Mouse (Mus musculus): ENCODE results near the gene Pfkm. TPM values are rescaled to one million over a fixed set of nuclear protein-coding genes. Genes with fewer than 3 reads are reported as not detected.

Gene Pfkm
- total and polyA plus RNA-seq, 3 experiments: 23.5 to 37.9 (median 29.6) TPM

DNA sequence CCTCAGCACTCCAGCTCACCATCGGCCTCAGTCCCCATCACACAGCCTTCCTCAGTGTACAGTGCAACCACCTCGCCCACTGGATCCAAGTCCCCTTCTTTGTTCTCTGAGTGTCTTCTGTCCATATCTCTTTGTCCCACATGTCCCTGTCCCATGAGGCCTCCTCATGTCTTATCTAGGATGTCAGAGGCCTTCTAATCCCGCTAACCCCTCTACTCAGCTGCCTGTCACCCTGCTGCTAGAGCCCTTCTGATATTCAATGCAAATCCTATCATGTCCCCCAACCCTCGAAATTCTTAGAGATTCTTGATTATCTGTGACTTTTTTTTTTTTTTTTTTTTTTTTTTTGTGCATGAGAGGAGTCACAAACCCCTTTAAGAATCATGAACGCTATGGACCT lies 23.9 kb downstream of the Pfkm start:
- in situ Hi-C loops (cut with MboI; ENCODE audit: low pct_ligation_motif_present, low pct_unique_long_range_greater_than_20kb, low sequenced_read_pairs) (no loop called here), dilution Hi-C loops (cut with MboI; ENCODE audit: extremely low pct_ligation_motif_present, extremely low pct_unique_long_range_greater_than_20kb, low sequenced_read_pairs) (no loop called here)
- Histone ChIP-seq H3K9ac (ENCODE audit: insufficient read depth, low read depth) (no peak overlapping the region), H3K27me3 (replicated peaks) (no peaks in the 10 kb centered on the region), H3K27ac (ENCODE audit: insufficient read depth, low read depth) (no peak overlapping the region), H3K4me1 (ENCODE audit: control insufficient read depth in 1 of 2, insufficient read depth in 2 of 2) (peaks cover 0 to 6% of the 10 kb centered on the region in 2 experiments; a peak in 1 of 4 replicates), H3K4me3 (replicated peaks in 1 of 3; ENCODE audit: low read depth in 2 of 3, low read length in 2 of 3, poor library complexity in 1 of 3) (no peak overlapping the region), H3K4me2 (ENCODE audit: insufficient read depth, low read depth, poor library complexity, severe bottlenecking) (no peak overlapping the region), H3K79me2 (replicated peaks; ENCODE audit: control insufficient read depth, extremely low read depth, insufficient read depth, poor library complexity, severe bottlenecking) (no peaks in the 10 kb centered on the region), H3K9me3 (replicated peaks; ENCODE audit: low read length) (no peaks in the 10 kb centered on the region), H3K36me3 (replicated peaks in 1 of 2; ENCODE audit: control insufficient read depth in 1 of 2, insufficient read depth in 1 of 2, low read length in 1 of 2) (peaks cover 20 to 82% of the 10 kb centered on the region in 2 experiments)
- TF ChIP-seq ZC3H11A (IDR thresholded peaks at IDR 0.05; ENCODE audit: low read depth, low read length) (no peak), ZMIZ1 (IDR thresholded peaks at IDR 0.05; ENCODE audit: low read depth, low read length) (no peak), TCF12 (IDR thresholded peaks at IDR 0.05; ENCODE audit: low read depth, low read length) (no peak), JUN (IDR thresholded peaks at IDR 0.05; ENCODE audit: insufficient read depth, low read depth, low read length) (no peak), UBTF (IDR thresholded peaks at IDR 0.05; ENCODE audit: low read depth, low read length) (no peak), NRF1 (IDR thresholded peaks at IDR 0.05; ENCODE audit: low read depth, low read length) (no peak), CHD1 (IDR thresholded peaks at IDR 0.05; ENCODE audit: low read depth, low read length) (no peak), PAX5 (IDR thresholded peaks at IDR 0.05; ENCODE audit: low read length) (no peak), MAX (IDR thresholded peaks at IDR 0.05; ENCODE audit: low read length) (no peak), ETS1 (conservative IDR thresholded peaks at IDR 0.05; ENCODE audit: low read depth, low read length) (no peak)
- no peak for DNase-seq (ENCODE audit: extremely low read depth)

DNA sequence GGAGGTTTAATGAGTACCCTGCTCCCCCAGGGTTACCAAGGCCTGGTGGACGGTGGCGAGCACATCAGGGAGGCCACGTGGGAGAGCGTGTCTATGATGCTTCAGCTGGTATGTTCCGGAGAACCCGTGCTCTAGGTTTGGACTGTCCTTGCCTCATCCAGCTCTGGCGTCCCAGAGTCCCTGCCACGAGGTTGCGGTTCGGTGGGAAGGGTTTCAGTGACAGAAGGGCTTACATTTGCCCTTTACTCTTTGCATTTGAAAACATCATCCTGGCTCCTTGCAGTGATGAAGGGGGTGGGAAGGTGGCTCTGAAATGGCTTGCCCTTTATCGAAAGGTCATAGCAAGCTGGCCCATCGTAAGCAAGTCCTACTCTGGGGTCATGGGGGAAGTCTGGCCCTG lies 27.0 kb downstream of the Pfkm start:
- dilution Hi-C loops (cut with MboI; ENCODE audit: extremely low pct_ligation_motif_present, extremely low pct_unique_long_range_greater_than_20kb, low sequenced_read_pairs) (no loop called here), in situ Hi-C loops (cut with MboI; ENCODE audit: low pct_ligation_motif_present, low pct_unique_long_range_greater_than_20kb, low sequenced_read_pairs) (no loop called here)
- TF ChIP-seq E2F4 (IDR thresholded peaks at IDR 0.05; ENCODE audit: insufficient replicate concordance, low read depth, low read length) (no peak), PAX5 (IDR thresholded peaks at IDR 0.05; ENCODE audit: low read length) (no peak), MYC (IDR thresholded peaks at IDR 0.05; ENCODE audit: low read depth, low read length) (no peak), ETS1 (conservative IDR thresholded peaks at IDR 0.05; ENCODE audit: low read depth, low read length) (no peak)
- Histone ChIP-seq H3K27me3 (replicated peaks) (no peaks in the 10 kb centered on the region), H3K4me3 (replicated peaks in 1 of 3; ENCODE audit: low read depth in 2 of 3, low read length in 2 of 3, poor library complexity in 1 of 3) (no peak overlapping the region), H3K9ac (ENCODE audit: insufficient read depth, low read depth) (no peak overlapping the region), H3K79me2 (replicated peaks; ENCODE audit: control insufficient read depth, extremely low read depth, insufficient read depth, poor library complexity, severe bottlenecking) (no peaks in the 10 kb centered on the region), H3K9me3 (replicated peaks; ENCODE audit: low read length) (no peaks in the 10 kb centered on the region), H3K4me2 (ENCODE audit: insufficient read depth, low read depth, poor library complexity, severe bottlenecking) (no peak overlapping the region), H3K27ac (ENCODE audit: insufficient read depth, low read depth) (no peak overlapping the region), H3K36me3 (replicated peaks in 1 of 2; ENCODE audit: control insufficient read depth in 1 of 2, insufficient read depth in 1 of 2, low read length in 1 of 2) (peaks cover 47 to 91% of the 10 kb centered on the region in 2 experiments), H3K4me1 (ENCODE audit: control insufficient read depth in 1 of 2, insufficient read depth in 2 of 2) (peaks cover 0 to 6% of the 10 kb centered on the region in 2 experiments; a peak in 1 of 4 replicates)
- no peak for DNase-seq (ENCODE audit: extremely low read depth)

DNA sequence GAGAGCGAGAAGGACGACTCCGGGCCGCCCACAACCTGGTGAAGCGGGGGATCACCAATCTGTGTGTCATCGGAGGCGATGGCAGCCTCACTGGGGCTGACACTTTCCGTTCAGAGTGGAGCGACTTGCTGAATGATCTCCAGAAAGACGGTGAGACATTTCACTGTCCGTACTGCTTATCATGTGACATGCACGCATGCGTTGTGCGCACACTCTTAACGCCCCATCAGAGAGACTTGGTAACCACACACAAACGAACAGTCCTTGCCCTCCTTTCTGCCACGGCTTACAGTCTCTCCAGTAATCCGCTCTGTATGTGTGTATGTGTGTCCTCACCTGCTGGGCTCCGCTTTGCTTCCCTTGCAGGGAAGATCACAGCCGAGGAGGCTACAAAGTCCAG lies 28.4 kb downstream of the Pfkm start:
- Histone ChIP-seq H3K36me3 (replicated peaks in 1 of 2; ENCODE audit: control insufficient read depth in 1 of 2, insufficient read depth in 1 of 2, low read length in 1 of 2) (peaks cover 47 to 94% of the 10 kb centered on the region in 2 experiments), H3K27me3 (replicated peaks) (no peaks in the 10 kb centered on the region), H3K9me3 (replicated peaks; ENCODE audit: low read length) (no peaks in the 10 kb centered on the region), H3K9ac (ENCODE audit: insufficient read depth, low read depth) (no peak overlapping the region), H3K79me2 (replicated peaks; ENCODE audit: control insufficient read depth, extremely low read depth, insufficient read depth, poor library complexity, severe bottlenecking) (no peaks in the 10 kb centered on the region), H3K27ac (ENCODE audit: insufficient read depth, low read depth) (no peak overlapping the region), H3K4me3 (replicated peaks in 1 of 3; ENCODE audit: low read depth in 2 of 3, low read length in 2 of 3, poor library complexity in 1 of 3) (no peak overlapping the region), H3K4me1 (ENCODE audit: control insufficient read depth in 1 of 2, insufficient read depth in 2 of 2) (peaks cover 0 to 6% of the 10 kb centered on the region in 2 experiments; a peak in 1 of 4 replicates), H3K4me2 (ENCODE audit: insufficient read depth, low read depth, poor library complexity, severe bottlenecking) (no peak overlapping the region)
- no peak for DNase-seq (ENCODE audit: extremely low read depth)
- in situ Hi-C loops (cut with MboI; ENCODE audit: low pct_ligation_motif_present, low pct_unique_long_range_greater_than_20kb, low sequenced_read_pairs) (no loop called here), dilution Hi-C loops (cut with MboI; ENCODE audit: extremely low pct_ligation_motif_present, extremely low pct_unique_long_range_greater_than_20kb, low sequenced_read_pairs) (no loop called here)
- no peak for TF ChIP-seq ZKSCAN1 (IDR thresholded peaks at IDR 0.05; ENCODE audit: borderline replicate concordance, low read depth, low read length)
- TF ChIP-seq GABPA (IDR thresholded peaks at IDR 0.05; ENCODE audit: insufficient replicate concordance, low read depth, low read length): no peak
- no peak for TF ChIP-seq CHD2 (IDR thresholded peaks at IDR 0.05; ENCODE audit: low read length)
- TF ChIP-seq IRF4 (IDR thresholded peaks at IDR 0.05; ENCODE audit: low read depth, low read length): no peak
- no peak for TF ChIP-seq E2F4 (IDR thresholded peaks at IDR 0.05; ENCODE audit: insufficient replicate concordance, low read depth, low read length)
- no peak for TF ChIP-seq ETS1 (conservative IDR thresholded peaks at IDR 0.05; ENCODE audit: low read depth, low read length)
- TF ChIP-seq ZC3H11A (IDR thresholded peaks at IDR 0.05; ENCODE audit: low read depth, low read length): no peak
- no peak for TF ChIP-seq MYC (IDR thresholded peaks at IDR 0.05; ENCODE audit: low read depth, low read length)
- TF ChIP-seq ZNF384 (IDR thresholded peaks at IDR 0.05; ENCODE audit: low read depth, low read length): no peak
- no peak for TF ChIP-seq ELF1 (IDR thresholded peaks at IDR 0.05; ENCODE audit: low read depth, low read length)
- no peak for TF ChIP-seq MAZ (IDR thresholded peaks at IDR 0.05; ENCODE audit: low read depth, low read length)
- TF ChIP-seq TCF12 (IDR thresholded peaks at IDR 0.05; ENCODE audit: low read depth, low read length): no peak
- TF ChIP-seq TBP (conservative IDR thresholded peaks at IDR 0.05; ENCODE audit: low read depth, low read length): no peak
- TF ChIP-seq HCFC1 (IDR thresholded peaks at IDR 0.05; ENCODE audit: low read depth, low read length): no peak
- no peak for TF ChIP-seq NELFE (IDR thresholded peaks at IDR 0.05; ENCODE audit: low read depth, low read length)

Measured in CH12.LX (cell line).